Mouse (Mus musculus) embryo, embryonic 10.5 days (tissue): ENCODE measurements at regions not wholly inside any gene's neighbourhood (a gene's known extent, or its start where the extent isn't known, plus 50 kb on each side); places are given as distances from the start of the nearest gene placed in this dataset.

Source experiments
- DNase-seq: peaks from one replicate; pipeline ENCODE4 v3.0.0-alpha.2; 2015; ENCODE audit warnings: low spot score

- no peak for DNase-seq
Observed at GRCm38 (mm10) chr7:76146385-76146784, 83.3 kb upstream of the Agbl1 start.

- no peak for DNase-seq
Observed at GRCm38 (mm10) chr7:76156869-76157268, 72.8 kb upstream of the Agbl1 start.

GRCm38 (mm10) chr7:76164191-76164590 is 65.5 kb upstream of the Agbl1 start:
- DNase-seq = no peak

- peak; percentile 42 for DNase-seq
Observed at GRCm38 (mm10) chr7:76164735-76165630, 64.7 kb upstream of the Agbl1 start.

GRCm38 (mm10) chr7:76170481-76170880 is 59.2 kb upstream of the Agbl1 start:
- DNase-seq = no peak

- DNase-seq = no peak
Observed at GRCm38 (mm10) chr7:76176235-76176634, 53.5 kb upstream of the Agbl1 start.

GRCm38 (mm10) chr7:76177420-76177819 is 52.3 kb upstream of the Agbl1 start:
- no peak for DNase-seq
